Mouse (Mus musculus) cerebellum, adult 2 months (tissue): Measurements from ENCODE around the gene Kin.

Experiments used
- CTCF ChIP-seq: fragments of 200-500 bp; IDR thresholded peaks from 2 replicates; pipeline ENCODE4 v1.5.1; 2011; ENCODE audit warnings: low read depth, mild to moderate bottlenecking, control low read depth, low read length, moderate library complexity, borderline replicate concordance; ENCODE audit not compliant: insufficient read depth
- POLR2A ChIP-seq: fragments of 200-500 bp; IDR thresholded peaks from 2 replicates; pipeline ENCODE4 v1.6.1; 2011; ENCODE audit warnings: low read length, control low read depth, borderline replicate concordance; ENCODE audit not compliant: insufficient read depth

GRCm38 (mm10) chr2:10108535-10109189 lies 28.3 kb downstream of the Kin start:
- TF ChIP-seq CTCF (no peak), POLR2A (no peak)
